Comparison of ENCODE assay signal across 8 mouse cellular contexts in the genomic region with DNA sequence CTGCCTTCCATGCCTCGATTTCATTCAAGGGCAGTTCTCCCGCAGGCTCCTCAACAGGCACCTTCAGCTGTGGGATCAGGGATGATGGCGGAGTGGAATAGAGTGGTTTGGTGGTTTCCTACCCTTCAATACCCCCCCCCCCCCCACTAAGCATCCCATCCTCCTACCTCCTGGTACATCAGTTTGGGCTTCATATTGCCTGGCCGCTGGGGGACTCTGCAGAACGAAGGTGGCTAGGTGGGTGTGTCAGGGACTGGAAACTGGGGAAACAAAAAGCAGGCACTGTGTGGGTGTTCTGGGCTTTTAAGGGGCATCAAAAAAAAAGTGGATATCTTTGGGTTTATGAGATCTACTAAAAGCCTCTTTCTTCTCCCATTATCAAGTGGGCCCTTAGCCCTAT. TPM values are rescaled to one million over a fixed set of nuclear protein-coding genes. Genes with fewer than 3 reads are reported as not detected.
DNase-seq lines count a peak whose midpoint lies in the region; ATAC-seq and TF ChIP-seq lines count a peak whose summit lies in the region.

No protein-coding gene starts in this region.

- intact Hi-C loops in left cerebral cortex, postnatal 4 days (cut with DNase I): no loop called here

- no peaks in the 10 kb centered on the region for H3K9me3 ChIP-seq in lung, embryonic 14.5 days (ENCODE audit: low read depth, low read length)
- H3K9me3 ChIP-seq in embryonic facial prominence, embryonic 15.5 days (replicated peaks): no peaks in the 10 kb centered on the region
- H3K9me3 ChIP-seq in intestine, embryonic 14.5 days (ENCODE audit: control insufficient read depth, low read length): no peaks in the 10 kb centered on the region

- H3K79me2 ChIP-seq in myocyte (ENCODE audit: control insufficient read depth, insufficient read depth): no peaks in the 10 kb centered on the region

- no peak for DNase-seq in lung, embryonic 14.5 days
- DNase-seq in lung, postnatal 4 days: no peak
- DNase-seq in intestine, embryonic 14.5 days (ENCODE audit: low spot score): no peak
- DNase-seq in testis, postnatal 10 days (ENCODE audit: low spot score): no peak
- DNase-seq in left cerebral cortex, adult 18-20 months (ENCODE audit: low spot score in 2 of 2): no peak
- DNase-seq in left cerebral cortex, postnatal 4 days: no peak

- no peak for TF ChIP-seq CTCF in lung, embryonic 14.5 days (IDR thresholded peaks at IDR 0.05; ENCODE audit: low read depth)

- peak overlapping the region; percentile 15 for H3ac ChIP-seq in myocyte (ENCODE audit: control insufficient read depth, insufficient read length)

- TF ChIP-seq POLR2A in myocyte (IDR thresholded peaks at IDR 0.05; ENCODE audit: insufficient read length, low read depth): no peak

- peak overlapping the region; percentile 47 for H3K4me3 ChIP-seq in lung, embryonic 14.5 days (ENCODE audit: low read depth, low read length)
- H3K4me3 ChIP-seq in embryonic facial prominence, embryonic 15.5 days (replicated peaks): peak overlapping the region; percentile 56
- H3K4me3 ChIP-seq in intestine, embryonic 14.5 days (ENCODE audit: low read depth, low read length): peak overlapping the region; percentile 40
- peak overlapping the region; percentile 44 for H3K4me3 ChIP-seq in myocyte

- 0 out of 2 replicates have a peak, but pooled peaks cover 20% of the 10 kb centered on the region for H3K36me3 ChIP-seq in lung, embryonic 14.5 days (ENCODE audit: insufficient read depth)
- peaks cover 33% of the 10 kb centered on the region for H3K36me3 ChIP-seq in embryonic facial prominence, embryonic 15.5 days
- H3K36me3 ChIP-seq in intestine, embryonic 14.5 days (ENCODE audit: control insufficient read depth, insufficient read depth, low read length): peaks cover 21% of the 10 kb centered on the region; the same call in 1 of the 2 replicates
- no peaks in the 10 kb centered on the region for H3K36me3 ChIP-seq in myocyte (ENCODE audit: control insufficient read depth, insufficient read depth)

- H3K27me3 ChIP-seq in lung, embryonic 14.5 days (ENCODE audit: insufficient read depth, low read length): no peaks in the 10 kb centered on the region
- no peaks in the 10 kb centered on the region for H3K27me3 ChIP-seq in embryonic facial prominence, embryonic 15.5 days
- H3K27me3 ChIP-seq in intestine, embryonic 14.5 days (replicated peaks; ENCODE audit: control insufficient read depth, insufficient read depth, low read length): no peaks in the 10 kb centered on the region
- H3K27me3 ChIP-seq in myocyte (ENCODE audit: control insufficient read depth, insufficient read depth, insufficient read length): no peaks in the 10 kb centered on the region

- H3K9ac ChIP-seq in lung, embryonic 14.5 days: peak overlapping the region; percentile 68
- H3K9ac ChIP-seq in embryonic facial prominence, embryonic 15.5 days: peak overlapping the region; percentile 39; the same call in 1 of the 2 replicates
- H3K9ac ChIP-seq in intestine, embryonic 14.5 days (ENCODE audit: low read length): peak overlapping the region; percentile 40

- H3K27ac ChIP-seq in lung, embryonic 14.5 days (ENCODE audit: low read depth): no peak overlapping the region
- no peak overlapping the region for H3K27ac ChIP-seq in embryonic facial prominence, embryonic 15.5 days (replicated peaks)
- no peak overlapping the region for H3K27ac ChIP-seq in intestine, embryonic 14.5 days (ENCODE audit: low read depth)

- 53% methylated on average over 5 of the region's 5 CpGs for WGBS in lung, embryonic 14.5 days
- WGBS in embryonic facial prominence, embryonic 15.5 days: 53% methylated on average over 5 of the region's 5 CpGs
- WGBS in intestine, embryonic 14.5 days: 58% methylated on average over 5 of the region's 5 CpGs

- ATAC-seq in lung, embryonic 14.5 days (ENCODE audit: insufficient read depth): no peak
- no peak for ATAC-seq in embryonic facial prominence, embryonic 15.5 days (ENCODE audit: insufficient number of reproducible peaks, low FRiP score, low TSS enrichment, low read depth)
- no peak for ATAC-seq in intestine, embryonic 14.5 days (replicated peaks; ENCODE audit: low FRiP score, low TSS enrichment, low read depth)

- no peaks in the 10 kb centered on the region for H3K4me1 ChIP-seq in lung, embryonic 14.5 days (ENCODE audit: insufficient read depth)
- peaks cover 17% of the 10 kb centered on the region for H3K4me1 ChIP-seq in embryonic facial prominence, embryonic 15.5 days
- H3K4me1 ChIP-seq in intestine, embryonic 14.5 days (replicated peaks; ENCODE audit: control insufficient read depth, insufficient read depth, low read length): peaks cover 12% of the 10 kb centered on the region

- peak overlapping the region; percentile 89 for H3K4me2 ChIP-seq in lung, embryonic 14.5 days
- peak overlapping the region; percentile 89 for H3K4me2 ChIP-seq in embryonic facial prominence, embryonic 15.5 days (replicated peaks)
- peak overlapping the region; percentile 85 for H3K4me2 ChIP-seq in intestine, embryonic 14.5 days (ENCODE audit: low read length)
- peak overlapping the region; percentile 93 for H3K4me2 ChIP-seq in myocyte (ENCODE audit: low read depth)

TF ChIP-seq in myocyte, 11 proteins besides CTCF, POLR2A, EP300 and RAD21:
- TF ChIP-seq SRF (IDR thresholded peaks at IDR 0.05; ENCODE audit: control insufficient read depth, insufficient read length, low read depth) (no peak), TCF12 (IDR thresholded peaks at IDR 0.05; ENCODE audit: insufficient read depth, poor library complexity, severe bottlenecking) (no peak), REST (IDR thresholded peaks at IDR 0.05; ENCODE audit: insufficient read depth, insufficient read length) (no peak), POLR2AphosphoS2 (IDR thresholded peaks at IDR 0.05; ENCODE audit: insufficient read length, low read depth) (no peak), MAX (IDR thresholded peaks at IDR 0.05; ENCODE audit: low read depth) (no peak), CEBPB (IDR thresholded peaks at IDR 0.05; ENCODE audit: insufficient read depth, poor library complexity, severe bottlenecking) (no peak), E2F4 (IDR thresholded peaks at IDR 0.05; ENCODE audit: insufficient read depth) (no peak), MYOG (IDR thresholded peaks at IDR 0.05; ENCODE audit: control insufficient read depth in 1 of 3, insufficient read depth in 1 of 3, insufficient read length in 2 of 3, low read depth in 2 of 3) (no peak), USF1 (IDR thresholded peaks at IDR 0.05; ENCODE audit: low read depth) (no peak), MYOD1 (IDR thresholded peaks at IDR 0.05; ENCODE audit: control insufficient read depth in 1 of 3, insufficient read length in 2 of 3, low read depth in 2 of 3) (no peak), TCF3 (IDR thresholded peaks at IDR 0.05; ENCODE audit: insufficient read length, low read depth) (no peak)

RNA-seq across cellular contexts. Expression of a gene that starts 11.1 kb away (rescaled TPM):
- 56.7 and 57.4 TPM in 2 replicates for polyA plus RNA-seq in lung, embryonic 14.5 days (2014; fragmentation: Nextera tagmentation; extraction: Ambion mirVana)
- polyA plus RNA-seq in embryonic facial prominence, embryonic 15.5 days (2015; fragmentation: Nextera tagmentation; extraction: Ambion mirVana): 121 and 122 TPM in 2 replicates
- 58.5 and 66.6 TPM in 2 replicates for polyA plus RNA-seq in intestine, embryonic 14.5 days (2014; fragmentation: Nextera tagmentation; extraction: Ambion mirVana)
- 132 TPM for polyA plus RNA-seq in myocyte (2012; fragmentation: generic; extraction: Trizol)
- total RNA-seq in left cerebral cortex, adult 18-20 months (2021): 100 to 1,000 TPM; 750 TPM
- 100 to 1,000 TPM; 175 to 222 TPM for total RNA-seq in left cerebral cortex, postnatal 4 days (2021)

RNA-seq across cellular contexts. Expression of a gene that starts 11.1 kb away (rescaled TPM):
- 20.6 and 25.4 TPM in 2 replicates for polyA plus RNA-seq in lung, embryonic 14.5 days (2014; fragmentation: Nextera tagmentation; extraction: Ambion mirVana)
- polyA plus RNA-seq in embryonic facial prominence, embryonic 15.5 days (2015; fragmentation: Nextera tagmentation; extraction: Ambion mirVana): 36.4 and 38.0 TPM in 2 replicates
- 20.8 and 23.6 TPM in 2 replicates for polyA plus RNA-seq in intestine, embryonic 14.5 days (2014; fragmentation: Nextera tagmentation; extraction: Ambion mirVana)
- 35.5 TPM for polyA plus RNA-seq in myocyte (2012; fragmentation: generic; extraction: Trizol)
- 10 to 100 TPM; 30.5 to 33.0 TPM for total RNA-seq in left cerebral cortex, adult 18-20 months (2021)
- 10 to 100 TPM; 27.4 to 33.1 TPM for total RNA-seq in left cerebral cortex, postnatal 4 days (2021)

RNA-seq across cellular contexts. Expression of a gene that starts 18.9 kb away (rescaled TPM):
- polyA plus RNA-seq in lung, embryonic 14.5 days (2014; fragmentation: Nextera tagmentation; extraction: Ambion mirVana): 0.95 and 1.0 TPM in 2 replicates
- polyA plus RNA-seq in embryonic facial prominence, embryonic 15.5 days (2015; fragmentation: Nextera tagmentation; extraction: Ambion mirVana): 0.77 and 1.1 TPM in 2 replicates
- 0.83 and 1.2 TPM in 2 replicates for polyA plus RNA-seq in intestine, embryonic 14.5 days (2014; fragmentation: Nextera tagmentation; extraction: Ambion mirVana)
- polyA plus RNA-seq in myocyte (2012; fragmentation: generic; extraction: Trizol): 0.98 TPM
- total RNA-seq in left cerebral cortex, adult 18-20 months (2021): under 1 TPM in 1 of 2 experiments, not detected in 1; 0.14 TPM
- 1 to 10 TPM in 1 of 2 experiments, under 1 TPM in 1; 0.40 to 1.1 TPM for total RNA-seq in left cerebral cortex, postnatal 4 days (2021)

RNA-seq across cellular contexts. Expression of a gene that starts 42.8 kb away (rescaled TPM):
- 2.5 and 2.9 TPM in 2 replicates for polyA plus RNA-seq in lung, embryonic 14.5 days (2014; fragmentation: Nextera tagmentation; extraction: Ambion mirVana)
- polyA plus RNA-seq in embryonic facial prominence, embryonic 15.5 days (2015; fragmentation: Nextera tagmentation; extraction: Ambion mirVana): 5.1 and 6.7 TPM in 2 replicates
- 1.5 and 1.6 TPM in 2 replicates for polyA plus RNA-seq in intestine, embryonic 14.5 days (2014; fragmentation: Nextera tagmentation; extraction: Ambion mirVana)
- 4.2 TPM for polyA plus RNA-seq in myocyte (2012; fragmentation: generic; extraction: Trizol)
- total RNA-seq in left cerebral cortex, adult 18-20 months (2021): under 1 TPM; 0.23 to 0.33 TPM
- 1 to 10 TPM; 2.6 to 2.7 TPM for total RNA-seq in left cerebral cortex, postnatal 4 days (2021)

RNA-seq across cellular contexts. Expression of a gene that starts 49.4 kb away (rescaled TPM):
- 92.6 and 98.9 TPM in 2 replicates for polyA plus RNA-seq in lung, embryonic 14.5 days (2014; fragmentation: Nextera tagmentation; extraction: Ambion mirVana)
- 114 and 117 TPM in 2 replicates for polyA plus RNA-seq in embryonic facial prominence, embryonic 15.5 days (2015; fragmentation: Nextera tagmentation; extraction: Ambion mirVana)
- polyA plus RNA-seq in intestine, embryonic 14.5 days (2014; fragmentation: Nextera tagmentation; extraction: Ambion mirVana): 83.4 and 90.5 TPM in 2 replicates
- polyA plus RNA-seq in myocyte (2012; fragmentation: generic; extraction: Trizol): 343 TPM
- total RNA-seq in left cerebral cortex, adult 18-20 months (2021): 100 to 1,000 TPM; 103 to 113 TPM
- 10 to 100 TPM; 68.1 to 72.0 TPM for total RNA-seq in left cerebral cortex, postnatal 4 days (2021)
